Mouse (Mus musculus) forebrain, embryonic 13.5 days (tissue): ENCODE data around the gene Vmn1r199. TPM values are rescaled to one million over a fixed set of nuclear protein-coding genes. Genes with fewer than 3 reads are reported as not detected.
"Not testable (repeated sequence)": the region's sequence is repeated elsewhere in the genome, so short reads cannot be mapped to it uniquely, and the experiment has no call there.

Experiments used
- ATAC-seq: fragments of 200-750 bp; cut with Nextera tagmentation; 2 replicates; pipeline ENCODE4 v1.8.0; 2017
- H3K27ac ChIP-seq: fragments of 300-500 bp; sonication (generic); 2 replicates; pipeline ENCODE4 v1.5.1; 2015; ENCODE audit warnings: inconsistent platforms, mild to moderate bottlenecking, moderate library complexity
- H3K27me3 ChIP-seq: fragments of 300-500 bp; sonication (generic); 2 replicates; pipeline ENCODE4 v1.6.1; 2015; ENCODE audit warnings: mild to moderate bottlenecking, inconsistent platforms
- H3K36me3 ChIP-seq: fragments of 300-500 bp; sonication (generic); 2 replicates; pipeline ENCODE4 v1.6.1; 2015; ENCODE audit warnings: mild to moderate bottlenecking, inconsistent platforms; ENCODE audit not compliant: poor library complexity, severe bottlenecking
- H3K4me1 ChIP-seq: fragments of 300-500 bp; sonication (generic); 2 replicates; pipeline ENCODE4 v1.6.1; 2015; ENCODE audit warnings: inconsistent platforms
- H3K4me2 ChIP-seq: fragments of 300-500 bp; sonication (generic); 2 replicates; pipeline ENCODE4 v1.6.1; 2015; ENCODE audit warnings: inconsistent platforms, mild to moderate bottlenecking, moderate library complexity
- H3K4me3 ChIP-seq: fragments of 300-500 bp; sonication (generic); 2 replicates; pipeline ENCODE4 v1.5.1; 2015; ENCODE audit warnings: mild to moderate bottlenecking, inconsistent platforms
- H3K9ac ChIP-seq: fragments of 300-500 bp; sonication (generic); 2 replicates; pipeline ENCODE4 v1.6.1; 2015; ENCODE audit warnings: mild to moderate bottlenecking, inconsistent platforms
- H3K9me3 ChIP-seq: fragments of 300-500 bp; sonication (generic); replicated peaks from 2 replicates; pipeline ENCODE4 v1.6.1; 2016; ENCODE audit warnings: inconsistent platforms
- WGBS: fragments of 180-500 bp; shearing (Covaris S2); methylation state at CpG from one replicate; pipeline ENCODE4 v1.1.7; 2015; 5-methylcytosine and 5-hydroxymethylcytosine counted together
- polyA plus RNA-seq: library from polyadenylated mRNA; unstranded; fragments of >200 nt; fragmentation: Nextera tagmentation; extraction: Ambion mirVana; gene quantifications from 2 replicates; pipeline ENCODE4 v1.2.1, GENCODE M21; 2015

Vmn1r199 gene
- not detected in 2 replicates for polyA plus RNA-seq

DNA sequence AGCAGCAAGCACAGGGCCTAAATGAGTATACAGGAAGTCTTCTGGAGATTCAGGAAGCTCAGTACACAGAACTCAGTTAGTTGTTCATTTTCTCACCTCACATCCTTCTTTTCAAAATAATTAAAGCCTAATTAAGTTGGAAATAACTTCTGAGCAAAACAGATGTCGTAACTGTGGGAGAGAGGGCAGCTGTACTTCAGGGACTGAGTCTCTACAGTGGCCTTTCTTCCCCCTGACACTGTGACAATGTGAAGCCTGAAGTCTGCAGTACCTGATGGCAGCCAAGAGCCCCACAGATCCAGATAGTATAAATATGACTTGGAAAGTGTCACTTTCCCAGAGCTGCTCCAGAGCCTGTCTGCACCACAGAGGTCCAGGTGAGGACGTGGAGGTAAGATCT is at the start of gene Vmn1r199:
Vmn1r199 (plus strand) TSS at position 301 of the 400 bp plus-strand sequence.
- Histone ChIP-seq H3K27me3 (no peaks in the 10 kb centered on the region), H3K4me3 (no peak within 1 kb of the TSS), H3K9me3 (no peaks in the 10 kb centered on the region), H3K27ac (no peak within 1 kb of the TSS), H3K9ac (no peak within 1 kb of the TSS), H3K36me3 (no peaks in the 10 kb centered on the region), H3K4me1 (no peaks in the 10 kb centered on the region), H3K4me2 (no peak within 1 kb of the TSS)
- ATAC-seq, result no peak
- WGBS, result 87% methylated on average over 2 of the region's 2 CpGs

DNA sequence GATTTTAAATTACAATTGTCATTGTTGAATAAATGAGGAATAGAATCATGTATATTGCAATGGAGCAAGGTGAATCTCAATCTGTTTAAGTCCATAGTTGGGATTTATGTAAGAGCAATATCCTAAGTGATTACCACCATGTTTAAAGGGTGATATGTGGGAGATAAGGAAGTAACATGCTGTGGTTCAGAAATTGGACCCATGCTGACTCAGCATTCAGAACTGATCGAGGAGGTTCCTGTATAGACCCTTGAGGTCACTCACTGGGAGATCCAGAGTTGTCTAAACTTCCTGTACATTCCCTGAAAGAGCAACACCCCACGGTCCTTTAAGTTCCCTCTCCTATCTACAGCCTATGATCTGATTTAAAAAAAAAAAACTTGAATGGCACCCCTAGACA is 46.3 kb upstream of the Vmn1r199 start:
- Histone ChIP-seq H3K27ac (no peak overlapping the region), H3K27me3 (no peaks in the 10 kb centered on the region), H3K9me3 (no peaks in the 10 kb centered on the region), H3K36me3 (no peaks in the 10 kb centered on the region), H3K4me2 (no peak overlapping the region), H3K4me1 (no peaks in the 10 kb centered on the region), H3K4me3 (no peak overlapping the region), H3K9ac (no peak overlapping the region)
- WGBS, result 81% methylated on average over 2 of the region's 2 CpGs
- ATAC-seq, result no peak

DNA sequence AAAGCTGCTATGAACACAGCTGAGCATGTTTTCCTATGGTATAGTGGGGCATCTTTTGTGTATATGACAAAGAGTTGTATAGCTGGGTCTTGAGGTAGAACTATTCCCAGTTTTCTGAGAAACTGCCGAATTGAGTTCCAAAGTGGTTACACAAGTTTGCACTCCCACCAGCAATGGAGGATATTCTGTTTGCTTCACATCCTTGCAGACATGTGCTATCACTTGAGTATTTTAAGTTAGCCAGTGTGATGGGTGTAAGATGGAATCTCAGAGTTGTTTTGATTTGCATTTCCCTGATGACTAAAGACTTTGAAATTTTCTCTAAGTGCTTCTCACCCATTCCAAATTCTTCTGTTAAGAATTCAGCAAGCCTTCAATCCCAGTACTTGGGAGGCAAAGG is 44.1 kb upstream of the Vmn1r199 start:
- 81% methylated on average over 1 of the region's 1 CpGs for WGBS
- Histone ChIP-seq H3K9me3 (no peaks in the 10 kb centered on the region), H3K27me3 (no peaks in the 10 kb centered on the region), H3K4me1 (no peaks in the 10 kb centered on the region), H3K36me3 (no peaks in the 10 kb centered on the region), H3K4me2 (no peak overlapping the region), H3K9ac (no peak overlapping the region), H3K27ac (no peak overlapping the region), H3K4me3 (no peak overlapping the region)
- no peak for ATAC-seq

DNA sequence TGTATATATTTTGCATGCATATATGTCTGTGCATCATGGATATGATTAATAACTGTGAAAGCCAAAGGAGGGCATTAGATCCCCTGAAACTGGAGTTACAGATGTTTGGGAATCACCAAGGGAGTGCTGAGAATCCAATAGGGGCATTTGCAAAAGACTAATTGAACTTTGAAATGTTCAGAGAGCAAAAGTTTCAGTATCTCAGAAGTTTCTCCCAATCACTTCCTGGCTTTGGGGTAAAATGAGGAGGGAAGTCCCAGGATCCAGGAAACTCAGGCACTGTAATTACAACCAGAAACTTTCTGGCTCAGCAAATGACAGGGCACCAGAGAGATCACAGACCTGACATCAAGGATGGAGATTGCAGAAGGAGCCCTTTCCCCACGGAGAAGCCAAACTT is 29.6 kb upstream of the Vmn1r199 start, which contains the start of gene Vmn1r198:
Vmn1r198 (plus strand) TSS at position 301 of the 400 bp plus-strand sequence.
- Histone ChIP-seq H3K36me3 (no peaks in the 10 kb centered on the region), H3K4me1 (no peaks in the 10 kb centered on the region), H3K9ac (no peak within 1 kb of the TSS), H3K9me3 (no peaks in the 10 kb centered on the region), H3K27me3 (no peaks in the 10 kb centered on the region), H3K4me3 (no peak within 1 kb of the TSS), H3K27ac (no peak within 1 kb of the TSS), H3K4me2 (no peak within 1 kb of the TSS)
- WGBS, result 79% methylated on average over 1 of the region's 1 CpGs
- no peak for ATAC-seq

DNA sequence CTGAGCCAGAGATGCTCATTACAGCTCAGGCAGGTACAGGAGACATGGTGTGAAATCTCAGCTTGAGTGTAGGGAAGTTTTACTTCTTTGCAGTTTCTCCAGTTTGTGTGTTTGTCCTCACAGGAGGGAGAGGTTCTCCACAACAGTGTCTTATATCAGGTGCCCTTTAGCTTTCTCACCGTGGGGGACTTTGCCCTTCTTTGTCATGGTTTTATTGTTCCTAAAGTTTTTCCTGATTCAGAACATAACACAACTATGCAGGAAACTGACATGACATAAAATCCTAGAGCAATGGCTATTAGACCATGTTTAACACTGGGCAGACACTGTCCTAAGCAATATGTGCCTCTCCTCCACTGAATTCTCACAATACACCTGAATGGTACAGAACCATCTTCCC is 28.8 kb upstream of the Vmn1r199 start:
- Histone ChIP-seq H3K27me3 (no peaks in the 10 kb centered on the region), H3K4me1 (no peaks in the 10 kb centered on the region), H3K27ac (no peak overlapping the region), H3K9me3 (no peaks in the 10 kb centered on the region), H3K36me3 (no peaks in the 10 kb centered on the region), H3K9ac (no peak overlapping the region), H3K4me3 (no peak overlapping the region), H3K4me2 (no peak overlapping the region)
- ATAC-seq, result no peak
- 93% methylated on average over 1 of the region's 1 CpGs for WGBS

DNA sequence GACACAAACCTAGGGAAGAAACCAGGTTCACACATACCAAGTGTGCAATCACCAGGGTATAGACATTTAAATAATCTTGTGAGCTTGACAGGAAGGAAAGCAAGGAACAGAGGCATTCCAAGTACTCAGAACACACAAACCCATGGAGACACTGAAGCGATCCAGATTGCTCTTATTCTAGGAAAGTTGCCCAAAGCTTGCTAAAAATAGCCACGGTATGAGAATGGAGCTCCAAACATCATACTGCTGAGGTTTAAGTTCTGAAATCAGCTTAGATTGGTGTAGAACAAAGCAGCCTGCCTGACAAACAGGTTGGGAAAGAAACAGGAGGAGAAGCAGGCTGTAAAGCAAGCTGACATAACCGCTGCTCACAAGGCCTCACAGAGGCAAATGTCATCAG is 1.5 kb downstream of the Vmn1r199 start:
- WGBS, result 86% methylated on average over 3 of the region's 3 CpGs
- H3K4me2 ChIP-seq, result not testable (repeated sequence)

DNA sequence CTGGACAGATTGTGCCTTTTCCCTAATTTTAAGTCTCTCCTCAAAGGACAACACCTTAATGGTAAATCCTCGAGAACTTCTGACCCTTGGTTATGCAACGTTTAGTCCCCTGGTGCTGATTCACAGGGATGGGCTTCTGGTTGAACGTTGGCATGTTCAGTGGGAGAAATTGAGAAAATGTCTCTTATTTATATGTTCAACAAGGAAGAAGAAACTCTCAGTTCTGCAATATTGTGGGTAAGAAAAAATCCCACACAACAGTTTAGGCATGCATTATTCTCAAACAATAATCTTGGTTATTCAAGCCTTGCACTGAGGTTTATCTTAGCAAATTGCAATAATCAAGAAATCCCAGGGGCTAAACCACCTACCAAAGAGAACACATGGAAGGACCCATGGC is 3.8 kb downstream of the Vmn1r199 start:
- no peak overlapping the region for H3K9ac ChIP-seq
- H3K9me3 ChIP-seq, result no peaks in the 10 kb centered on the region
- ATAC-seq, result no peak
- H3K36me3 ChIP-seq, result no peaks in the 10 kb centered on the region
- no peaks in the 10 kb centered on the region for H3K27me3 ChIP-seq
- no peak overlapping the region for H3K4me3 ChIP-seq
- no peaks in the 10 kb centered on the region for H3K4me1 ChIP-seq
- no peak overlapping the region for H3K4me2 ChIP-seq
- H3K27ac ChIP-seq, result no peak overlapping the region
- WGBS, result 80% methylated on average over 3 of the region's 3 CpGs

More for the DNA sequence above, 1.5 kb downstream of the Vmn1r199 start:
- not testable (repeated sequence) for H3K36me3 ChIP-seq, H3K27me3 ChIP-seq, H3K9me3 ChIP-seq, H3K27ac ChIP-seq, ATAC-seq, H3K9ac ChIP-seq, H3K4me1 ChIP-seq, H3K4me3 ChIP-seq

DNA sequence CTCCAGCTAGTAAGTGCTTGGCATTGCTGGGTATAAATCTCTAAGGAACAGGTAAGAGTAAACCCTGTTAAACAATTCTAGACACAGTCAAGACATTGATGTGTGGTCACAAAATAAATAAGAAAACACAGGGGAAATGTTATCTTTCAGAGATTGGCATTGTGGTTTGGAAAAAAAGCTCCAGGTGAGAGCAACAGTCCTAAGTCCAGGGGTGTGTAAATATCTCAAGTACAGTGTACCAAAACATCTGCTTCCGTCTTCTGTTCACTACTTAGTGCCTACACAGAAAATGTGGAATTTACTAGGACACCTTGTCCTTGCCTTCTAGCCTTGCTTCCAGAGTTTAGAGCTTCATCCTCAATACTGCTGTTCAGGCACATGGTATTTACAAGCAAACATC is 7.4 kb downstream of the Vmn1r199 start:
- H3K27me3 ChIP-seq, result no peaks in the 10 kb centered on the region
- H3K9ac ChIP-seq, result no peak overlapping the region
- H3K9me3 ChIP-seq, result no peaks in the 10 kb centered on the region
- no peak overlapping the region for H3K27ac ChIP-seq
- H3K36me3 ChIP-seq, result no peaks in the 10 kb centered on the region
- H3K4me3 ChIP-seq, result no peak overlapping the region
- no peak for ATAC-seq
- H3K4me2 ChIP-seq, result no peak overlapping the region
- WGBS, result 94% methylated on average over 1 of the region's 1 CpGs
- H3K4me1 ChIP-seq, result no peaks in the 10 kb centered on the region

DNA sequence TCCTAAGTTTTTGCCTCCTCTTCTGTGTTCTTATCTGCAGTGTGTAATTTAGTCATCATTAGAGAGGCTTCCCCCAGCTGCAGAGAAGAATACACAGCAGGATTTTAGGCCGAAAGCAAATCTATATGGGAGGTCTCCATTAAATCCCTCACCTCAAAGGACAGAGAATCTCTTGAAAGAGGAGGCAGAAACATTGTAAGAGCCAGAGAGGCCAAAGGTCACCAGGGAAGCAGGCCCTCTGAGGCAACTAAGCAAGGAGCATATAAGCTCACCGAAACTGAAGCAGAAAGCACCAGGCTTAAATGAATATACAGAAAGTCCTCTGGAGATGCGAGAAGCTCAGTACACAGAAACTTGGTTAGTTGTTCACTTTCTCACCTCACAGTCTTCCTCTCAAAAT is 10.5 kb downstream of the Vmn1r199 start, which contains the start of gene Vmn1r200:
Vmn1r200 (plus strand) TSS at position 301 of the 400 bp plus-strand sequence.
- Histone ChIP-seq H3K27ac (no peak within 1 kb of the TSS), H3K4me2 (no peak within 1 kb of the TSS), H3K4me1 (no peaks in the 10 kb centered on the region), H3K9ac (no peak within 1 kb of the TSS), H3K4me3 (no peak within 1 kb of the TSS), H3K36me3 (no peaks in the 10 kb centered on the region), H3K9me3 (no peaks in the 10 kb centered on the region), H3K27me3 (no peaks in the 10 kb centered on the region)
- ATAC-seq, result no peak
- WGBS, result 15% methylated on average over 3 of the region's 3 CpGs

DNA sequence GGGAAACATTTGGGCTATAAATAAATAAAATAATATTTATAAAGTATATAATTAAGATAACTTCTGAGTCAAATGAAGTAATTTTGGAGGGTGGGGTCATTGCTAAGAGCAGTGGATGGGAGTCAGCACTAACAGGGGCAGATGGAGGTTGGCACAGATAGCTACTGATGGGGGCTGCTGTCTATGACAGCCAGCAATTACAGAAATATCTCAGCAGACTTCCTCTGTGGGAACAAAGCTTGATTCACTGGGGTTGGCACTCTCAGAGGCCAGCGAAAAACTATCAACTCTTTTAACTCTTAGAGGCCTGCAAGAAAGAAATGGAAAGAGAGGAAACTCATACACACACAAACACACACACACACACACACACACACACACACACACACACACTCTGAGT is 23.4 kb downstream of the Vmn1r199 start:
- H3K9me3 ChIP-seq, result peaks cover 24% of the 10 kb centered on the region
- 82% methylated on average over 1 of the region's 1 CpGs for WGBS
- no peak for ATAC-seq

More for the DNA sequence above, 23.4 kb downstream of the Vmn1r199 start:
- H3K27ac ChIP-seq, result no peak overlapping the region
- H3K27me3 ChIP-seq, result no peaks in the 10 kb centered on the region
- H3K4me3 ChIP-seq, result no peak overlapping the region
- no peaks in the 10 kb centered on the region for H3K4me1 ChIP-seq
- no peak overlapping the region for H3K9ac ChIP-seq
- H3K4me2 ChIP-seq, result no peak overlapping the region
- no peaks in the 10 kb centered on the region for H3K36me3 ChIP-seq

Other genes starting within 250 kb of the Vmn1r199 start
- not detected in 2 replicates for gene Vmn1r191, start 195.8 kb upstream of the Vmn1r199 start, polyA plus RNA-seq
- gene Vmn1r192, start 188.7 kb upstream of the Vmn1r199 start, polyA plus RNA-seq, result not detected in 2 replicates
- gene Vmn1r193, start 156.7 kb upstream of the Vmn1r199 start, polyA plus RNA-seq, result not detected in 2 replicates
- gene Vmn1r194, start 135.6 kb upstream of the Vmn1r199 start, polyA plus RNA-seq, result not detected in 2 replicates
- gene Vmn1r195, start 109.3 kb upstream of the Vmn1r199 start, polyA plus RNA-seq, result not detected in 2 replicates
- gene Vmn1r196, start 89.9 kb upstream of the Vmn1r199 start, polyA plus RNA-seq, result not detected in 2 replicates
- gene Vmn1r197, start 55.2 kb upstream of the Vmn1r199 start, polyA plus RNA-seq, result not detected in 2 replicates
- not detected in 2 replicates for gene Vmn1r198, start 29.5 kb upstream of the Vmn1r199 start, polyA plus RNA-seq
- not detected in 2 replicates for gene Vmn1r200, start 10.6 kb downstream of the Vmn1r199 start, polyA plus RNA-seq
- not detected in 2 replicates for gene Vmn1r201, start 92.1 kb downstream of the Vmn1r199 start, polyA plus RNA-seq
- not detected in 2 replicates for gene Vmn1r202, start 125.6 kb downstream of the Vmn1r199 start, polyA plus RNA-seq
- not detected in 2 replicates for gene Vmn1r203, start 138.3 kb downstream of the Vmn1r199 start, polyA plus RNA-seq
- gene Vmn1r204, start 173.4 kb downstream of the Vmn1r199 start, polyA plus RNA-seq, result not detected in 2 replicates
- gene Vmn1r205, start 213.2 kb downstream of the Vmn1r199 start, polyA plus RNA-seq, result not detected in 2 replicates
- not detected in 2 replicates for gene Vmn1r206, start 244.4 kb downstream of the Vmn1r199 start, polyA plus RNA-seq